Mouse (Mus musculus): ENCODE data around the gene Chd3.

DNA sequence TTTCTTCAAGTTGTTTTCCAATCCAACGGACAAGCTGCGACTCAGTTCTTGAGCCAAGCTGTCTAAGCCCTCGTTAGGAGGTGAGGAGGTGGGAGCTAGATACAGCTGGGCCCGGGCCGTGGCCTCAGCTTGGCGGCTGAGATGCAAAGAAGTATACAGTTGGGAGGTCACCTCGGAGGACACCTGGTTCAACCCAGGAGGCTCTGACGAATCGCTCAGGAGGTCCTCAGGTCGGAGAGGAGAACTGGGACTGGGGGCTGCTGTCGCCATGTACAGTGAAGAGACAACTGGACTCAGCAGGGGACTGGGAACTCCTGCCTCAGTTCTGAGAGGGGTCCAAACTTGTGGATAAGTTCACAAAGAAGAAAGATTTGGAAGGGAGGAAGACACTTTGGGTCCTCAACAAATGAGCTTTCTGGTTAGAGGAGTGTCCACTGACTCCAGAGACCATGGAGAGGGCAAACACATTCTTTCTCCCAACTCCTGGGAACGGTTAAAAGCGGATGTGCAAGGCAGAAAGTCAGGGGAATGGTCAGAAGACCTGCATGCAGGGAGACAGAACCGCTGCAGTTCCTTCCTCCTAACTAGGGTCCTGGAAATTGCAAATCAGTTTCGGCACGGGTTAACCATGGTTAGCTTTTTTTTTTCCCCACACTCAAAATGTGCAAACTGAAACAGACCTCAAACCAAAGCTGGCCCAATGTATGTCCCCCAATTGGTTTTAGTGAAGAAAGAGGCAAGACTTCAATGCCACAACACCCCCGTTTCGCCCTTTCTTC is 46.3 kb downstream of the Chd3 start:
- TF ChIP-seq CTCF (IDR thresholded peaks at IDR 0.05; ENCODE audit: low read depth) (no peak), EP300 (IDR thresholded peaks at IDR 0.05; ENCODE audit: low read depth) (no peak)

Measured in liver, embryonic 14.5 days (tissue).